Mouse (Mus musculus) lung, embryonic 14.5 days (tissue): Measurements from ENCODE around the gene Heatr9. TPM values are rescaled to one million over a fixed set of nuclear protein-coding genes. Genes with fewer than 3 reads are reported as not detected.
"Not testable (repeated sequence)": the region's sequence is repeated elsewhere in the genome, so short reads cannot be mapped to it uniquely, and the experiment has no call there.

Experiments
- ATAC-seq: fragments of 200-750 bp; cut with Nextera tagmentation; 2 replicates; pipeline ENCODE4 v1.8.0; 2017; ENCODE audit warnings: mild to moderate bottlenecking, moderate TSS enrichment, moderate library complexity; ENCODE audit not compliant: insufficient read depth
- DNase-seq: peaks from one replicate; pipeline ENCODE4 v3.0.0-alpha.2; 2015
- H3K27ac ChIP-seq: fragments of 300-500 bp; sonication (generic); 2 replicates; pipeline ENCODE4 v1.5.1; 2014; ENCODE audit warnings: low read depth, mild to moderate bottlenecking, moderate library complexity
- H3K27me3 ChIP-seq: fragments of 300-500 bp; sonication (generic); 2 replicates; pipeline ENCODE4 v1.6.1; 2014; ENCODE audit warnings: low read length, control low read depth; ENCODE audit not compliant: insufficient read depth
- H3K36me3 ChIP-seq: fragments of 300-500 bp; sonication (generic); 2 replicates; pipeline ENCODE4 v1.6.1; 2014; ENCODE audit warnings: control low read depth; ENCODE audit not compliant: insufficient read depth
- H3K4me1 ChIP-seq: fragments of 300-500 bp; sonication (generic); 2 replicates; pipeline ENCODE4 v1.6.1; 2014; ENCODE audit warnings: antibody characterized with exemption, control low read depth; ENCODE audit not compliant: insufficient read depth
- H3K4me2 ChIP-seq: fragments of 300-500 bp; sonication (generic); 2 replicates; pipeline ENCODE4 v1.6.1; 2014; ENCODE audit warnings: mild to moderate bottlenecking
- H3K4me3 ChIP-seq: fragments of 300-500 bp; sonication (generic); 2 replicates; pipeline ENCODE4 v1.5.1; 2014; ENCODE audit warnings: low read depth, low read length
- H3K9ac ChIP-seq: fragments of 300-500 bp; sonication (generic); 2 replicates; pipeline ENCODE4 v1.6.1; 2014
- H3K9me3 ChIP-seq: fragments of 300-500 bp; sonication (generic); 2 replicates; pipeline ENCODE4 v1.6.1; 2016; ENCODE audit warnings: low read depth, low read length, control low read depth
- CTCF ChIP-seq: IDR thresholded peaks from 2 replicates; pipeline ENCODE4 v1.5.1; 2016; ENCODE audit warnings: antibody characterized with exemption, low read depth
- WGBS: fragments of 180-500 bp; shearing (Covaris S2); extraction: QIAGEN DNeasy Blood & Tissue Kit; methylation state at CpG from one replicate; pipeline ENCODE4 v1.1.7; 2014; 5-methylcytosine and 5-hydroxymethylcytosine counted together
- polyA plus RNA-seq: library from polyadenylated mRNA; unstranded; fragments of >200 nt; fragmentation: Nextera tagmentation; extraction: Ambion mirVana; gene quantifications from 2 replicates; pipeline ENCODE4 v1.2.1, GENCODE M21; 2014

Gene Heatr9
- polyA plus RNA-seq, 1 experiment from 2014 or later: 0.09 TPM

GRCm38 (mm10) chr11:83562311-83562887 is 40.4 kb upstream of the Heatr9 start:
- H3K27ac ChIP-seq: no peak overlapping the region
- H3K4me2 ChIP-seq: no peak overlapping the region
- no peak for TF ChIP-seq CTCF
- H3K4me3 ChIP-seq: no peak overlapping the region
- no peaks in the 10 kb centered on the region for H3K27me3 ChIP-seq
- no peak for ATAC-seq
- 69% methylated on average over 6 of the region's 6 CpGs for WGBS
- H3K9ac ChIP-seq: no peak overlapping the region
- DNase-seq: no peak
- H3K9me3 ChIP-seq: no peaks in the 10 kb centered on the region
- H3K4me1 ChIP-seq: no peaks in the 10 kb centered on the region
- H3K36me3 ChIP-seq: no peaks in the 10 kb centered on the region

GRCm38 (mm10) chr11:83560405-83560804 is 38.4 kb upstream of the Heatr9 start:
- H3K9me3 ChIP-seq: no peaks in the 10 kb centered on the region

GRCm38 (mm10) chr11:83557074-83557473 is 35.1 kb upstream of the Heatr9 start:
- Histone ChIP-seq H3K9me3 (no peaks in the 10 kb centered on the region), H3K4me1 (no peaks in the 10 kb centered on the region), H3K27ac (no peak overlapping the region), H3K9ac (no peak overlapping the region), H3K4me3 (no peak overlapping the region), H3K4me2 (no peak overlapping the region), H3K27me3 (no peaks in the 10 kb centered on the region), H3K36me3 (no peaks in the 10 kb centered on the region)
- no peak for TF ChIP-seq CTCF
- DNase-seq (no peak), ATAC-seq (peak; percentile 60; the same call in 1 of the 2 replicates)
- 53% methylated on average over 10 of the region's 10 CpGs for WGBS

More at GRCm38 (mm10) chr11:83560405-83560804, 38.4 kb upstream of the Heatr9 start:
- Histone ChIP-seq H3K27me3 (no peaks in the 10 kb centered on the region), H3K4me1 (no peaks in the 10 kb centered on the region), H3K36me3 (no peaks in the 10 kb centered on the region), H3K4me2 (no peak overlapping the region), H3K27ac (no peak overlapping the region), H3K9ac (no peak overlapping the region), H3K4me3 (no peak overlapping the region)
- DNase-seq (no peak), ATAC-seq (no peak)
- WGBS: 70% methylated on average over 6 of the region's 6 CpGs
- no peak for TF ChIP-seq CTCF

GRCm38 (mm10) chr11:83556085-83556781 is 34.3 kb upstream of the Heatr9 start:
- DNase-seq: peak; percentile 95
- Histone ChIP-seq H3K9ac (no peak overlapping the region), H3K27ac (no peak overlapping the region), H3K36me3 (no peaks in the 10 kb centered on the region), H3K4me2 (no peak overlapping the region), H3K27me3 (no peaks in the 10 kb centered on the region), H3K4me3 (no peak overlapping the region), H3K9me3 (no peaks in the 10 kb centered on the region), H3K4me1 (no peaks in the 10 kb centered on the region)
- TF ChIP-seq CTCF: peak; percentile 79
- WGBS: 28% methylated on average over 8 of the region's 8 CpGs
- ATAC-seq: peak; percentile 94

GRCm38 (mm10) chr11:83551668-83552067 is 29.7 kb upstream of the Heatr9 start:
- Histone ChIP-seq H3K9me3 (no peaks in the 10 kb centered on the region), H3K4me3 (no peak overlapping the region), H3K36me3 (no peaks in the 10 kb centered on the region), H3K4me2 (no peak overlapping the region), H3K9ac (no peak overlapping the region), H3K27me3 (no peaks in the 10 kb centered on the region), H3K27ac (no peak overlapping the region), H3K4me1 (no peaks in the 10 kb centered on the region)
- DNase-seq: no peak
- 76% methylated on average over 5 of the region's 5 CpGs for WGBS
- TF ChIP-seq CTCF: no peak
- ATAC-seq: no peak

- ATAC-seq, H3K4me3 ChIP-seq, H3K9me3 ChIP-seq, H3K27me3 ChIP-seq, H3K4me1 ChIP-seq, DNase-seq, H3K36me3 ChIP-seq, H3K27ac ChIP-seq, H3K9ac ChIP-seq, H3K4me2 ChIP-seq: not testable (repeated sequence)
- WGBS: 80% methylated on average over 7 of the region's 7 CpGs
Observed at GRCm38 (mm10) chr11:83551037-83551436, 29.1 kb upstream of the Heatr9 start.

GRCm38 (mm10) chr11:83550186-83550632 is 28.2 kb upstream of the Heatr9 start:
- Histone ChIP-seq H3K4me1 (no peaks in the 10 kb centered on the region), H3K36me3 (no peaks in the 10 kb centered on the region), H3K9ac (no peak overlapping the region), H3K4me3 (no peak overlapping the region), H3K27ac (no peak overlapping the region), H3K27me3 (no peaks in the 10 kb centered on the region), H3K4me2 (no peak overlapping the region), H3K9me3 (no peaks in the 10 kb centered on the region)
- DNase-seq: no peak
- TF ChIP-seq CTCF: no peak
- WGBS: 78% methylated on average over 5 of the region's 5 CpGs
- no peak for ATAC-seq
